Mouse (Mus musculus) MEL (cell line): ENCODE results near the gene Zfp276. TPM values are rescaled to one million over a fixed set of nuclear protein-coding genes. Genes with fewer than 3 reads are reported as not detected.
A peak's percentile ranks its signal among the peaks of the same experiment; 100 is the strongest.

Experiments
- DNase-seq: peaks from one replicate; pipeline ENCODE4 v3.0.0; 2011; ENCODE audit warnings: low read depth, low spot score
- H3K27ac ChIP-seq: 2 replicates; pipeline ENCODE4 v1.5.1; 2012; ENCODE audit warnings: low read depth, mild to moderate bottlenecking, control low read depth, low read length, moderate library complexity; ENCODE audit not compliant: control insufficient read depth
- H3K27me3 ChIP-seq, 2 experiments: fragments of 150-350 bp in 1 of 2; sonication (generic) in 1 of 2; 2 replicates each; pipeline ENCODE4 v1.6.1; 2012; ENCODE audit warnings: low read length in 2 of 2, mild to moderate bottlenecking in 2 of 2, improper control_type of control experiment in 1 of 2, moderate library complexity in 1 of 2; ENCODE audit not compliant: insufficient read depth in 2 of 2, control insufficient read depth in 1 of 2
- H3K36me3 ChIP-seq, 2 experiments: 2 replicates each; pipeline ENCODE4 v1.6.1; 2012 to 2014; ENCODE audit warnings: low read length in 2 of 2, improper control_type of control experiment in 1 of 2, inconsistent platforms in 1 of 2, mild to moderate bottlenecking in 1 of 2; ENCODE audit not compliant: insufficient read depth in 2 of 2, control insufficient read depth in 1 of 2
- H3K4me1 ChIP-seq, 2 experiments: fragments of 150-350 bp in 1 of 2; sonication (generic) in 1 of 2; 2 replicates each; pipeline ENCODE4 v1.6.1; 2012; ENCODE audit warnings: low read length in 2 of 2, improper control_type of control experiment in 1 of 2, mild to moderate bottlenecking in 1 of 2; ENCODE audit not compliant: insufficient read depth in 2 of 2, control insufficient read depth in 1 of 2
- H3K4me3 ChIP-seq, 2 experiments: fragments of 150-350 bp in 1 of 2; sonication (generic) in 1 of 2; 2 replicates each; pipeline ENCODE4 v1.5.1; 2012; ENCODE audit warnings: low read depth in 2 of 2, low read length in 2 of 2, mild to moderate bottlenecking in 2 of 2, moderate library complexity in 2 of 2, control low read depth in 1 of 2, improper control_type of control experiment in 1 of 2; ENCODE audit not compliant: control insufficient read depth in 1 of 2, insufficient read depth in 1 of 2
- H3K79me2 ChIP-seq: 2 replicates; pipeline ENCODE4 v1.6.1; 2012; ENCODE audit warnings: mild to moderate bottlenecking, low read length, moderate library complexity; ENCODE audit not compliant: control insufficient read depth, poor library complexity, insufficient read depth
- H3K9ac ChIP-seq: 2 replicates; pipeline ENCODE4 v1.6.1; 2012; ENCODE audit warnings: low read depth, mild to moderate bottlenecking, control low read depth, low read length, moderate library complexity; ENCODE audit not compliant: control insufficient read depth, poor library complexity, severe bottlenecking
- H3K9me3 ChIP-seq: fragments of 150-350 bp; sonication (generic); replicated peaks from 2 replicates; pipeline ENCODE4 v1.6.1; 2012; ENCODE audit warnings: mild to moderate bottlenecking, low read length, improper control_type of control experiment, moderate library complexity; ENCODE audit not compliant: insufficient read depth
- CHD1 ChIP-seq: IDR thresholded peaks from 2 replicates; pipeline ENCODE4 v1.6.1; 2012; ENCODE audit warnings: low read depth, mild to moderate bottlenecking, inconsistent platforms, low read length, improper control_type of control experiment
- CHD2 ChIP-seq: IDR thresholded peaks from 2 replicates; pipeline ENCODE4 v1.6.1; 2011; ENCODE audit warnings: low read length, improper control_type of control experiment
- E2F4 ChIP-seq: IDR thresholded peaks from 2 replicates; pipeline ENCODE4 v1.6.1; 2011; ENCODE audit warnings: low read depth, low read length, improper control_type of control experiment, borderline replicate concordance
- ELF1 ChIP-seq: IDR thresholded peaks from 2 replicates; pipeline ENCODE4 v1.6.1; 2014; ENCODE audit warnings: low read depth, mild to moderate bottlenecking, inconsistent platforms, low read length, improper control_type of control experiment, moderate library complexity
- ETS1 ChIP-seq: IDR thresholded peaks from 2 replicates; pipeline ENCODE4 v1.6.1; 2012; ENCODE audit warnings: low read depth, mild to moderate bottlenecking, inconsistent platforms, low read length, improper control_type of control experiment, moderate library complexity
- GATA1 ChIP-seq: IDR thresholded peaks from 2 replicates; pipeline ENCODE4 v1.6.1; 2011; ENCODE audit warnings: low read depth, low read length, improper control_type of control experiment
- HCFC1 ChIP-seq: IDR thresholded peaks from 2 replicates; pipeline ENCODE4 v1.6.1; 2012; ENCODE audit warnings: low read depth, mild to moderate bottlenecking, inconsistent platforms, low read length, improper control_type of control experiment, moderate library complexity
- MAFK ChIP-seq: IDR thresholded peaks from 2 replicates; pipeline ENCODE4 v1.6.1; 2011; ENCODE audit warnings: low read depth, mild to moderate bottlenecking, low read length, improper control_type of control experiment, borderline replicate concordance
- MAX ChIP-seq: IDR thresholded peaks from 2 replicates; pipeline ENCODE4 v1.6.1; 2011; ENCODE audit warnings: low read length, improper control_type of control experiment
- MEF2A ChIP-seq: IDR thresholded peaks from 2 replicates; pipeline ENCODE4 v1.6.1; 2014; ENCODE audit warnings: low read depth, mild to moderate bottlenecking, inconsistent platforms, low read length, improper control_type of control experiment; ENCODE audit not compliant: poor library complexity, insufficient replicate concordance, severe bottlenecking; ENCODE audit errors: extremely low read depth
- MXI1 ChIP-seq: IDR thresholded peaks from 2 replicates; pipeline ENCODE4 v1.6.1; 2011; ENCODE audit warnings: mild to moderate bottlenecking, low read depth, low read length, improper control_type of control experiment
- MYB ChIP-seq: IDR thresholded peaks from 2 replicates; pipeline ENCODE4 v1.6.1; 2011; ENCODE audit warnings: mild to moderate bottlenecking, low read depth, low read length, improper control_type of control experiment
- MYC ChIP-seq: IDR thresholded peaks from 2 replicates; pipeline ENCODE4 v1.6.1; 2011; ENCODE audit warnings: low read depth, mild to moderate bottlenecking, low read length, improper control_type of control experiment, moderate library complexity
- POLR2A ChIP-seq, 2 experiments: IDR thresholded peaks; 2 replicates each; pipeline ENCODE4 v1.6.1; 2011 to 2012; ENCODE audit warnings: low read length in 2 of 2, mild to moderate bottlenecking in 2 of 2, control low read depth in 1 of 2, improper control_type of control experiment in 1 of 2, low read depth in 1 of 2, moderate library complexity in 1 of 2; ENCODE audit not compliant: control insufficient read depth in 1 of 2, insufficient read depth in 1 of 2, poor library complexity in 1 of 2
- POLR2AphosphoS2 ChIP-seq: IDR thresholded peaks from 2 replicates; pipeline ENCODE4 v1.6.1; 2011; ENCODE audit warnings: low read length, improper control_type of control experiment
- POLR2AphosphoS5 ChIP-seq: IDR thresholded peaks from 2 replicates; pipeline ENCODE4 v1.6.1; 2012; ENCODE audit warnings: low read depth, borderline replicate concordance, mild to moderate bottlenecking, inconsistent platforms, low read length, moderate library complexity, mixed read lengths
- RAD21 ChIP-seq: IDR thresholded peaks from 2 replicates; pipeline ENCODE4 v1.6.1; 2011; ENCODE audit warnings: mild to moderate bottlenecking, low read depth, low read length, improper control_type of control experiment
- RCOR1 ChIP-seq: IDR thresholded peaks from 2 replicates; pipeline ENCODE4 v1.6.1; 2012; ENCODE audit warnings: low read depth, mild to moderate bottlenecking, inconsistent platforms, low read length, improper control_type of control experiment
- SIN3A ChIP-seq: IDR thresholded peaks from 2 replicates; pipeline ENCODE4 v1.6.1; 2012; ENCODE audit warnings: low read length, improper control_type of control experiment, inconsistent platforms
- SMC3 ChIP-seq: IDR thresholded peaks from 2 replicates; pipeline ENCODE4 v1.6.1; 2011; ENCODE audit warnings: low read depth, low read length, improper control_type of control experiment
- TCF12 ChIP-seq: IDR thresholded peaks from 2 replicates; pipeline ENCODE4 v1.6.1; 2014; ENCODE audit warnings: low read depth, mild to moderate bottlenecking, inconsistent platforms, low read length, improper control_type of control experiment, moderate library complexity
- USF1 ChIP-seq: IDR thresholded peaks from 2 replicates; pipeline ENCODE4 v1.6.1; 2014; ENCODE audit warnings: low read depth, mild to moderate bottlenecking, inconsistent platforms, low read length, improper control_type of control experiment, moderate library complexity
- ZKSCAN1 ChIP-seq: IDR thresholded peaks from 2 replicates; pipeline ENCODE4 v1.6.1; 2012; ENCODE audit warnings: low read depth, mild to moderate bottlenecking, inconsistent platforms, low read length, improper control_type of control experiment, moderate library complexity
- ZMIZ1 ChIP-seq: IDR thresholded peaks from 2 replicates; pipeline ENCODE4 v1.6.1; 2012; ENCODE audit warnings: low read depth, mild to moderate bottlenecking, inconsistent platforms, low read length, improper control_type of control experiment, moderate library complexity
- polyA plus RNA-seq, 2 experiments: library from polyadenylated mRNA; stranded (reverse) in 1 of 2; unstranded in 1 of 2; fragments of >175 nt in 1 of 2; fragments of >200 nt in 1 of 2; gene quantifications; 2 replicates each; pipeline versions ENCODE4 v1.2.1 to v1.2.4; 2012; ENCODE audit warnings: low replicate concordance in 2 of 2, low read depth in 1 of 2; ENCODE audit not compliant: insufficient read length in 2 of 2, insufficient read depth in 1 of 2, missing spikeins in 1 of 2
- total RNA-seq: library from RNA; depleted of rRNA; stranded (reverse); fragments of 300-350 nt; gene quantifications from 2 replicates; pipeline ENCODE4 v1.2.3, GENCODE M21; 2012

Gene Zfp276
- total and polyA plus RNA-seq, 3 experiments, result 16.0 to 19.2 TPM; not detected in 1

- DNase-seq, result no peak
- Histone ChIP-seq H3K9ac (peak overlapping the region; percentile 70), H3K79me2 (peaks cover 9% of the 10 kb centered on the region), H3K27me3 (no peaks in the 10 kb centered on the region), H3K36me3 (peaks cover 0 to 5% of the 10 kb centered on the region in 2 experiments; a peak in 1 of 4 replicates), H3K4me1 (peaks cover 0 to 4% of the 10 kb centered on the region in 2 experiments; a peak in 3 of 4 replicates), H3K4me3 (peak overlapping the region; percentile 67 to 97), H3K9me3 (no peaks in the 10 kb centered on the region), H3K27ac (0 out of 2 replicates have a peak overlapping the region, but pooled peaks have one; percentile 6)
- TF ChIP-seq MYB, result no peak
- no peak for TF ChIP-seq POLR2AphosphoS5
- TF ChIP-seq POLR2A (IDR thresholded peaks at IDR 0.05; ENCODE audit: control insufficient read depth in 1 of 2, insufficient read depth in 1 of 2, low read depth in 1 of 2, low read length in 2 of 2, poor library complexity in 1 of 2), result no peak
- TF ChIP-seq MEF2A, result no peak
- TF ChIP-seq TCF12, result no peak
- TF ChIP-seq MAFK, result no peak
- no peak for TF ChIP-seq ZKSCAN1
- no peak for TF ChIP-seq RCOR1
- no peak for TF ChIP-seq HCFC1
- no peak for TF ChIP-seq MAX
These were observed 40.8 kb upstream of the Zfp276 start for GRCm38 (mm10) chr8:123213118-123213772.

- TF ChIP-seq SIN3A (no peak), CHD2 (no peak), MXI1 (no peak), ETS1 (no peak), POLR2AphosphoS2 (no peak), E2F4 (no peak), MAX (no peak), RAD21 (no peak), TCF12 (no peak), ZMIZ1 (no peak), USF1 (no peak), GATA1 (no peak), POLR2A (IDR thresholded peaks at IDR 0.05; ENCODE audit: control insufficient read depth in 1 of 2, insufficient read depth in 1 of 2, low read depth in 1 of 2, low read length in 2 of 2, poor library complexity in 1 of 2) (no peak), SMC3 (no peak), HCFC1 (no peak), MEF2A (no peak), CHD1 (no peak), POLR2AphosphoS5 (no peak), ELF1 (no peak), MYC (no peak)
- Histone ChIP-seq H3K27me3 (no peaks in the 10 kb centered on the region), H3K36me3 (peaks cover 0 to 5% of the 10 kb centered on the region in 2 experiments; a peak in 1 of 4 replicates), H3K4me3 (no peak overlapping the region), H3K27ac (no peak overlapping the region), H3K79me2 (peaks cover 9% of the 10 kb centered on the region), H3K9ac (no peak overlapping the region), H3K9me3 (no peaks in the 10 kb centered on the region), H3K4me1 (peaks cover 0 to 4% of the 10 kb centered on the region in 2 experiments; a peak in 3 of 4 replicates)
- no peak for DNase-seq
These were observed 38.6 kb upstream of the Zfp276 start for GRCm38 (mm10) chr8:123215430-123215829.
